Mouse (Mus musculus): ENCODE measurements around the gene Olfr1104. TPM values are rescaled to one million over a fixed set of nuclear protein-coding genes. Genes with fewer than 3 reads are reported as not detected.

Gene Olfr1104
- polyA plus RNA-seq (2012; rRNA removed), result not detected in 2 replicates

GRCm38 (mm10) chr2:87026980-87027379 lies at the start of gene Olfr1104:
TSS of gene Olfr1104 (minus strand) at chr2:87027080.
- H3K4me3 ChIP-seq (ENCODE audit: control insufficient read depth, low read depth, low read length), result no peak within 1 kb of the TSS
- H3K4me1 ChIP-seq (ENCODE audit: control insufficient read depth, insufficient read depth, low read length), result no peaks in the 10 kb centered on the region
- no peak within 1 kb of the TSS for H3K27ac ChIP-seq (ENCODE audit: control insufficient read depth, insufficient read depth, low read depth, low read length)
- no peaks in the 10 kb centered on the region for H3K36me3 ChIP-seq (ENCODE audit: control insufficient read depth, insufficient read depth, low read length)
- TF ChIP-seq POLR2A (IDR thresholded peaks at IDR 0.05; ENCODE audit: control insufficient read depth, low read depth, low read length), result no peak
- no peak for TF ChIP-seq CTCF (IDR thresholded peaks at IDR 0.05; ENCODE audit: control insufficient read depth, insufficient read depth, insufficient replicate concordance, low read depth, low read length)
- no peaks in the 10 kb centered on the region for H3K27me3 ChIP-seq (ENCODE audit: control insufficient read depth, insufficient read depth, low read length)

GRCm38 (mm10) chr2:87075717-87076116 lies 48.8 kb upstream of the Olfr1104 start, which contains the start of gene Olfr1107:
TSS of gene Olfr1107 (minus strand) at chr2:87075817.
- H3K36me3 ChIP-seq (ENCODE audit: control insufficient read depth, insufficient read depth, low read length), result no peaks in the 10 kb centered on the region
- no peaks in the 10 kb centered on the region for H3K27me3 ChIP-seq (ENCODE audit: control insufficient read depth, insufficient read depth, low read length)
- H3K4me3 ChIP-seq (ENCODE audit: control insufficient read depth, low read depth, low read length), result no peak within 1 kb of the TSS
- TF ChIP-seq CTCF (IDR thresholded peaks at IDR 0.05; ENCODE audit: control insufficient read depth, insufficient read depth, insufficient replicate concordance, low read depth, low read length), result no peak
- TF ChIP-seq POLR2A (IDR thresholded peaks at IDR 0.05; ENCODE audit: control insufficient read depth, low read depth, low read length), result no peak
- H3K27ac ChIP-seq (ENCODE audit: control insufficient read depth, insufficient read depth, low read depth, low read length), result no peak within 1 kb of the TSS
- H3K4me1 ChIP-seq (ENCODE audit: control insufficient read depth, insufficient read depth, low read length), result no peaks in the 10 kb centered on the region

- no peaks in the 10 kb centered on the region for H3K4me1 ChIP-seq (ENCODE audit: control insufficient read depth, insufficient read depth, low read length)
- H3K27me3 ChIP-seq (ENCODE audit: control insufficient read depth, insufficient read depth, low read length), result no peaks in the 10 kb centered on the region
- no peak within 1 kb of the TSS for H3K4me3 ChIP-seq (ENCODE audit: control insufficient read depth, low read depth, low read length)
- H3K27ac ChIP-seq (ENCODE audit: control insufficient read depth, insufficient read depth, low read depth, low read length), result no peak within 1 kb of the TSS
- H3K36me3 ChIP-seq (ENCODE audit: control insufficient read depth, insufficient read depth, low read length), result no peaks in the 10 kb centered on the region
- no peak for TF ChIP-seq POLR2A (IDR thresholded peaks at IDR 0.05; ENCODE audit: control insufficient read depth, low read depth, low read length)
- no peak for TF ChIP-seq CTCF (IDR thresholded peaks at IDR 0.05; ENCODE audit: control insufficient read depth, insufficient read depth, insufficient replicate concordance, low read depth, low read length)
These were observed 25.3 kb upstream of the Olfr1104 start, which contains the start of gene Olfr1106 for GRCm38 (mm10) chr2:87052173-87052572. TSS of gene Olfr1106 (minus strand) at chr2:87052273.

- Histone ChIP-seq H3K27me3 (ENCODE audit: control insufficient read depth, insufficient read depth, low read length) (no peaks in the 10 kb centered on the region), H3K36me3 (ENCODE audit: control insufficient read depth, insufficient read depth, low read length) (no peaks in the 10 kb centered on the region), H3K27ac (ENCODE audit: control insufficient read depth, insufficient read depth, low read depth, low read length) (no peak within 1 kb of the TSS), H3K4me3 (ENCODE audit: control insufficient read depth, low read depth, low read length) (no peak within 1 kb of the TSS), H3K4me1 (ENCODE audit: control insufficient read depth, insufficient read depth, low read length) (no peaks in the 10 kb centered on the region)
- TF ChIP-seq POLR2A (IDR thresholded peaks at IDR 0.05; ENCODE audit: control insufficient read depth, low read depth, low read length), result no peak
- no peak for TF ChIP-seq CTCF (IDR thresholded peaks at IDR 0.05; ENCODE audit: control insufficient read depth, insufficient read depth, insufficient replicate concordance, low read depth, low read length)
These were observed 9.6 kb upstream of the Olfr1104 start, which contains the start of gene Olfr1105 for GRCm38 (mm10) chr2:87036431-87036830. TSS of gene Olfr1105 (minus strand) at chr2:87036531.

- Histone ChIP-seq H3K4me3 (ENCODE audit: control insufficient read depth, low read depth, low read length) (no peak within 1 kb of the TSS), H3K4me1 (ENCODE audit: control insufficient read depth, insufficient read depth, low read length) (no peaks in the 10 kb centered on the region), H3K36me3 (ENCODE audit: control insufficient read depth, insufficient read depth, low read length) (no peaks in the 10 kb centered on the region), H3K27me3 (ENCODE audit: control insufficient read depth, insufficient read depth, low read length) (no peaks in the 10 kb centered on the region), H3K27ac (ENCODE audit: control insufficient read depth, insufficient read depth, low read depth, low read length) (no peak within 1 kb of the TSS)
- TF ChIP-seq POLR2A (IDR thresholded peaks at IDR 0.05; ENCODE audit: control insufficient read depth, low read depth, low read length), result no peak
- TF ChIP-seq CTCF (IDR thresholded peaks at IDR 0.05; ENCODE audit: control insufficient read depth, insufficient read depth, insufficient replicate concordance, low read depth, low read length), result no peak
These were observed 28.8 kb downstream of the Olfr1104 start, which contains the start of gene Olfr1102 for GRCm38 (mm10) chr2:86998098-86998497. TSS of gene Olfr1102 (plus strand) at chr2:86998398.

- Histone ChIP-seq H3K27ac (ENCODE audit: control insufficient read depth, insufficient read depth, low read depth, low read length) (no peak within 1 kb of the TSS), H3K36me3 (ENCODE audit: control insufficient read depth, insufficient read depth, low read length) (no peaks in the 10 kb centered on the region), H3K27me3 (ENCODE audit: control insufficient read depth, insufficient read depth, low read length) (no peaks in the 10 kb centered on the region), H3K4me3 (ENCODE audit: control insufficient read depth, low read depth, low read length) (no peak within 1 kb of the TSS), H3K4me1 (ENCODE audit: control insufficient read depth, insufficient read depth, low read length) (no peaks in the 10 kb centered on the region)
- TF ChIP-seq CTCF (IDR thresholded peaks at IDR 0.05; ENCODE audit: control insufficient read depth, insufficient read depth, insufficient replicate concordance, low read depth, low read length) (no peak), POLR2A (IDR thresholded peaks at IDR 0.05; ENCODE audit: control insufficient read depth, low read depth, low read length) (no peak)
These were observed 35.8 kb downstream of the Olfr1104 start, which contains the start of gene Olfr1101 for GRCm38 (mm10) chr2:86991121-86991520. TSS of gene Olfr1101 (minus strand) at chr2:86991221.

- H3K27ac ChIP-seq (ENCODE audit: control insufficient read depth, insufficient read depth, low read depth, low read length), result no peak within 1 kb of the TSS
- no peaks in the 10 kb centered on the region for H3K4me1 ChIP-seq (ENCODE audit: control insufficient read depth, insufficient read depth, low read length)
- no peaks in the 10 kb centered on the region for H3K36me3 ChIP-seq (ENCODE audit: control insufficient read depth, insufficient read depth, low read length)
- TF ChIP-seq CTCF (IDR thresholded peaks at IDR 0.05; ENCODE audit: control insufficient read depth, insufficient read depth, insufficient replicate concordance, low read depth, low read length), result no peak
- TF ChIP-seq POLR2A (IDR thresholded peaks at IDR 0.05; ENCODE audit: control insufficient read depth, low read depth, low read length), result no peak
- H3K4me3 ChIP-seq (ENCODE audit: control insufficient read depth, low read depth, low read length), result no peak within 1 kb of the TSS
- no peaks in the 10 kb centered on the region for H3K27me3 ChIP-seq (ENCODE audit: control insufficient read depth, insufficient read depth, low read length)
These were observed 47.0 kb downstream of the Olfr1104 start, which contains the start of gene Olfr1100 for GRCm38 (mm10) chr2:86979854-86980253. TSS of gene Olfr1100 (minus strand) at chr2:86979954.

Other genes starting within 250 kb of the Olfr1104 start
- gene Olfr1093, start 244.6 kb downstream of the Olfr1104 start, polyA plus RNA-seq (2012; rRNA removed), result not detected in 2 replicates
- gene Olfr141, start 217.1 kb downstream of the Olfr1104 start, polyA plus RNA-seq (2012; rRNA removed), result not detected in 2 replicates
- gene Olfr1094, start 202.4 kb downstream of the Olfr1104 start, polyA plus RNA-seq (2012; rRNA removed), result not detected in 2 replicates
- gene Olfr1095, start 175.4 kb downstream of the Olfr1104 start, polyA plus RNA-seq (2012; rRNA removed), result not detected in 2 replicates
- gene Gm13723, start 152.3 kb downstream of the Olfr1104 start, polyA plus RNA-seq (2012; rRNA removed), result not detected in 2 replicates
- gene Olfr1097, start 134.9 kb downstream of the Olfr1104 start, polyA plus RNA-seq (2012; rRNA removed), result not detected in 2 replicates
- gene Olfr1098, start 102.5 kb downstream of the Olfr1104 start, polyA plus RNA-seq (2012; rRNA removed), result not detected in 2 replicates
- gene Olfr1099, start 66.4 kb downstream of the Olfr1104 start, polyA plus RNA-seq (2012; rRNA removed), result not detected in 2 replicates
- not detected in 2 replicates for gene Olfr1100, start 47.1 kb downstream of the Olfr1104 start, polyA plus RNA-seq (2012; rRNA removed)
- not detected in 2 replicates for gene Olfr1101, start 35.9 kb downstream of the Olfr1104 start, polyA plus RNA-seq (2012; rRNA removed)
- gene Olfr1102, start 28.7 kb downstream of the Olfr1104 start, polyA plus RNA-seq (2012; rRNA removed), result not detected in 2 replicates
- not detected in 2 replicates for gene Olfr1105, start 9.5 kb upstream of the Olfr1104 start, polyA plus RNA-seq (2012; rRNA removed)
- not detected in 2 replicates for gene Olfr1106, start 25.2 kb upstream of the Olfr1104 start, polyA plus RNA-seq (2012; rRNA removed)
- not detected in 2 replicates for gene Olfr1107, start 48.7 kb upstream of the Olfr1104 start, polyA plus RNA-seq (2012; rRNA removed)
- gene Olfr1109, start 68.9 kb upstream of the Olfr1104 start, polyA plus RNA-seq (2012; rRNA removed), result not detected in 2 replicates
- not detected in 2 replicates for gene Olfr259, start 87.5 kb upstream of the Olfr1104 start, polyA plus RNA-seq (2012; rRNA removed)
- gene Olfr1110, start 113.2 kb upstream of the Olfr1104 start, polyA plus RNA-seq (2012; rRNA removed), result not detected in 2 replicates
- not detected in 2 replicates for gene Olfr1111, start 125.5 kb upstream of the Olfr1104 start, polyA plus RNA-seq (2012; rRNA removed)
- gene Olfr1112, start 160.7 kb upstream of the Olfr1104 start, polyA plus RNA-seq (2012; rRNA removed), result not detected in 2 replicates
- not detected in 2 replicates for gene Olfr1113, start 181.9 kb upstream of the Olfr1104 start, polyA plus RNA-seq (2012; rRNA removed)
- gene Olfr1115, start 220.9 kb upstream of the Olfr1104 start, polyA plus RNA-seq (2012; rRNA removed), result not detected in 2 replicates
- not detected in 2 replicates for gene Olfr1116, start 240.5 kb upstream of the Olfr1104 start, polyA plus RNA-seq (2012; rRNA removed)

Data from testis, adult 2 months (tissue).